Mouse (Mus musculus) midbrain, embryonic 11.5 days (tissue): ENCODE results near the gene Numbl. TPM values are rescaled to one million over a fixed set of nuclear protein-coding genes. Genes with fewer than 3 reads are reported as not detected.
"Not testable (repeated sequence)": the region's sequence is repeated elsewhere in the genome, so short reads cannot be mapped to it uniquely, and the experiment has no call there.

Source experiments
- ATAC-seq: fragments of 200-750 bp; cut with Nextera tagmentation; 2 replicates; pipeline ENCODE4 v1.8.0; 2017; ENCODE audit warnings: moderate TSS enrichment, moderate library complexity; ENCODE audit not compliant: low FRiP score
- DNase-seq: peaks from one replicate; pipeline ENCODE4 v3.0.0; 2015; ENCODE audit warnings: low spot score; ENCODE audit errors: missing footprints
- H3K27ac ChIP-seq: fragments of 300-500 bp; sonication (generic); 2 replicates; pipeline ENCODE4 v1.5.1; 2014; ENCODE audit warnings: low read depth, low read length
- H3K27me3 ChIP-seq: fragments of 300-500 bp; sonication (generic); 2 replicates; pipeline ENCODE4 v1.6.1; 2014; ENCODE audit warnings: mild to moderate bottlenecking, low read length, moderate library complexity, mixed read lengths; ENCODE audit not compliant: control insufficient read depth, insufficient read depth
- H3K36me3 ChIP-seq: fragments of 300-500 bp; sonication (generic); 2 replicates; pipeline ENCODE4 v1.6.1; 2014; ENCODE audit warnings: mild to moderate bottlenecking, low read length, moderate library complexity, mixed read lengths; ENCODE audit not compliant: control insufficient read depth, insufficient read depth
- H3K4me1 ChIP-seq: fragments of 300-500 bp; sonication (generic); 2 replicates; pipeline ENCODE4 v1.6.1; 2014; ENCODE audit warnings: low read length; ENCODE audit not compliant: control insufficient read depth, insufficient read depth
- H3K4me2 ChIP-seq: fragments of 300-500 bp; sonication (generic); 2 replicates; pipeline ENCODE4 v1.6.1; 2014; ENCODE audit warnings: mild to moderate bottlenecking, moderate library complexity
- H3K4me3 ChIP-seq: fragments of 300-500 bp; sonication (generic); 2 replicates; pipeline ENCODE4 v1.5.1; 2014; ENCODE audit warnings: low read depth, low read length
- H3K9ac ChIP-seq: fragments of 300-500 bp; sonication (generic); 2 replicates; pipeline ENCODE4 v1.6.1; 2014; ENCODE audit warnings: low read length
- H3K9me3 ChIP-seq: fragments of 300-500 bp; sonication (generic); 2 replicates; pipeline ENCODE4 v1.6.1; 2016; ENCODE audit warnings: low read length; ENCODE audit not compliant: control insufficient read depth
- WGBS: fragments of 180-500 bp; shearing (Covaris S2); extraction: QIAGEN DNeasy Blood & Tissue Kit; methylation state at CpG from one replicate; pipeline ENCODE4 v1.1.7; 2014; 5-methylcytosine and 5-hydroxymethylcytosine counted together
- polyA plus RNA-seq: library from polyadenylated mRNA; unstranded; fragments of >200 nt; fragmentation: Nextera tagmentation; extraction: Ambion mirVana; gene quantifications from 2 replicates; pipeline ENCODE4 v1.2.1, GENCODE M21; 2014

The Numbl gene
- polyA plus RNA-seq, 1 experiment from 2014 or later, result 16.9 TPM

DNA sequence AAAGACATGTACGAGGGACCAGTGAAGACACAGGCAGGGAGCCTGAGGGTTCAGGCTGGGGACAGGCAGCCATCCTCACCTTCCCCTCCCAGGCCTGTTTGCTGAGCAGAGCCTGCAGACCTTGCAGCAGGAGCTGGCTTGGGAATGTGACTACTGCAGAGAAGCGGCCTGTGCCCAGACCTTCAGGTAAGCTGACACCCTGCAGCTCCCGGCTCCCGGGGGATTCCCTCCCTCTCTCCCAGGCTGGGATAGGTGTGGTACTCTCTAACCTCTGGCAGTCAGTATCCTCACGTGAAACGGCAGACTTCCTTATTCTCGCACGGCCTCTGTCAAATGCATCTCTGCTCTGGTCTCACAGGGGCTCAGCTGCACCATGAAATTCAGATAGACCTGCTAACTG is 15.0 kb upstream of the Numbl start:
- no peak for DNase-seq
- H3K27ac ChIP-seq, result no peak overlapping the region
- WGBS, result 72% methylated on average over 8 of the region's 8 CpGs

DNA sequence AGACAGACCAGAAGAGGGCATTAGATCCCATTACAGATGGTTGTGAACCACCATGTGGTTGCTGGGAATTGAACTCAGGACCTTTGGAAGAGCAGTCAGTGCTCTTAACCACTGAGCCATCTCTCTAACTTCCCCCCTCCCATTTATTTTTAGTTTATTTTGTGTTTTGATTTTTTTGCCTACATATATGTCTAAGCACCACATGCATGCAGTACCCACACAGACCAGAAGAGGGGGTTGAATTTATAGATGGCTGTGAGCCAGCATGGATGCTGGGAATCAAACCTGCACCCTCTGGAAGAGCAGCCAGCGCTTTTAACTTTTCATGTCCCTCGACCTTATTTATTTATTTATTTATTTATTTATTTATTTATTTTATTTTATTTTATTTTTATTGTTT is 14.1 kb upstream of the Numbl start:
- not testable (repeated sequence) for ATAC-seq, H3K27me3 ChIP-seq, H3K9me3 ChIP-seq, H3K4me3 ChIP-seq, H3K27ac ChIP-seq, DNase-seq, H3K4me2 ChIP-seq, H3K9ac ChIP-seq, H3K36me3 ChIP-seq, H3K4me1 ChIP-seq
- WGBS, result 75% methylated on average over 2 of the region's 2 CpGs

More for the DNA sequence above, 15.0 kb upstream of the Numbl start:
- Histone ChIP-seq H3K9ac (no peak overlapping the region), H3K4me1 (no peaks in the 10 kb centered on the region), H3K36me3 (no peaks in the 10 kb centered on the region), H3K4me2 (no peak overlapping the region), H3K27me3 (no peaks in the 10 kb centered on the region), H3K9me3 (peaks cover 2% of the 10 kb centered on the region; the same call in 1 of the 2 replicates), H3K4me3 (no peak overlapping the region)
- ATAC-seq, result no peak

DNA sequence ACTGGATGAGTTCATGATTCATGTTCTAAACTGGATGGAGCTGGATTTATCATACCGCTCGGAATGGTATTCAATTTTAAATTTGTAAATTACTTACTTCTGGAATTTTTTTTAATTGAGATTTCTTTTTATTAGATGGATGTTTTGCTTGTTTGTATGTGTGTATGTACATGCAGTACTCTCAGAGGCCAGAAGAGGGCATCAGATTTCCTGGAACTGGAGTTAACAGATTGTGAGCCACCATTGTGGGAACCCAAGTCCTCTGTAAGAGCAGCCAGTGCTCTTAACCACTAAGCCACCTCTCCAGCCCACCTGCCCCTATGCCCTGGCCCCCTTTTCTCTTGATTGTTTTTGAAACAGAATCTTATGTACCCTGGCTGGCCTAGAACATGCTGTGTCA is 9.1 kb upstream of the Numbl start:
- Histone ChIP-seq H3K4me3 (no peak overlapping the region), H3K9ac (no peak overlapping the region), H3K9me3 (peaks cover 2% of the 10 kb centered on the region; the same call in 1 of the 2 replicates), H3K27me3 (no peaks in the 10 kb centered on the region), H3K27ac (no peak overlapping the region), H3K4me2 (no peak overlapping the region), H3K4me1 (no peaks in the 10 kb centered on the region), H3K36me3 (no peaks in the 10 kb centered on the region)
- ATAC-seq (no peak), DNase-seq (no peak)
- 84% methylated on average over 2 of the region's 2 CpGs for WGBS

DNA sequence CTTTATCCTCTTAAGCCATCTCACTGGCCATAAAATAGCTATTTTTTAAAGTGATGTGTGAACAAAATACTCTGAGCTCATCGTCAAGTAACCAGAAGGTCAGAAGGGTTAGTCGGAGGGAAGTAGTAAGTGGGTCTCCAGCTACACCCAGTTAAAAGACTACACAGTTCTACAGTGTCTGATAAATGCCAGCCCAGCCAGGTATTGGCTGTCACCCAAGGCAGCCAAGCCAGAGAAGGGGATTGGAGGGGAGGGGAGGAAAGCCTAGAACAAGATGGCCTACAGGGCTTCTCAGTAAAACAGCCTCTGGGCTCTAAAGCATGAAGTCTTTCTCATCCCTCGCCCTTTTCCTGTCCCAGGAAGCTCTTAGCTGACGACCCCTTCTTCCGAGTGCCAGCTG is 8.3 kb upstream of the Numbl start:
- no peak for ATAC-seq
- no peak overlapping the region for H3K4me2 ChIP-seq
- H3K27me3 ChIP-seq, result no peaks in the 10 kb centered on the region
- no peaks in the 10 kb centered on the region for H3K36me3 ChIP-seq
- no peak overlapping the region for H3K27ac ChIP-seq
- no peak overlapping the region for H3K9ac ChIP-seq
- no peak overlapping the region for H3K4me3 ChIP-seq
- no peak for DNase-seq
- peaks cover 2% of the 10 kb centered on the region; the same call in 1 of the 2 replicates for H3K9me3 ChIP-seq
- no peaks in the 10 kb centered on the region for H3K4me1 ChIP-seq
- 89% methylated on average over 5 of the region's 5 CpGs for WGBS

DNA sequence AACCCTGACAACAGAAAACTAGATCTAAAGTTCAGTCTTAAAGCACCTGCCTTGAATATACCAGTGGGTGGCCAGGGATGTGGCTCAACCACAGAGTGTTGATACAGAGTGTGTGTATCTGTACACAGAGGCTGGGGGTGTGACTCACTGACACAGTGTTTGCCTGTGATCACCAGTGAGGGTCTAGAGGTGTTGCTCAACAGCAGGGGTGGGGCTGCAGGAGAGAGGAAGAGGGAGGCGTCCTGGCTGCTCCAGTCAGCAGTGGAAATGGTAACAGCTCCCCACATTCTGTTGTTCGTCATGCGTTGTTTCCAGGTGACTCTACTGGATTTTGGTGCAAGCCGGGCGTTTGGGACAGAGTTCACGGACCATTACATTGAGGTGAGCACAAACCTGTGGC is 6.3 kb upstream of the Numbl start:
- no peaks in the 10 kb centered on the region for H3K36me3 ChIP-seq
- no peak overlapping the region for H3K9ac ChIP-seq
- H3K27ac ChIP-seq, result no peak overlapping the region
- no peak overlapping the region for H3K4me3 ChIP-seq
- DNase-seq (no peak), ATAC-seq (no peak)
- peaks cover 2% of the 10 kb centered on the region; the same call in 1 of the 2 replicates for H3K9me3 ChIP-seq
- H3K27me3 ChIP-seq, result no peaks in the 10 kb centered on the region
- WGBS, result 89% methylated on average over 6 of the region's 6 CpGs
- H3K4me2 ChIP-seq, result no peak overlapping the region
- no peaks in the 10 kb centered on the region for H3K4me1 ChIP-seq

DNA sequence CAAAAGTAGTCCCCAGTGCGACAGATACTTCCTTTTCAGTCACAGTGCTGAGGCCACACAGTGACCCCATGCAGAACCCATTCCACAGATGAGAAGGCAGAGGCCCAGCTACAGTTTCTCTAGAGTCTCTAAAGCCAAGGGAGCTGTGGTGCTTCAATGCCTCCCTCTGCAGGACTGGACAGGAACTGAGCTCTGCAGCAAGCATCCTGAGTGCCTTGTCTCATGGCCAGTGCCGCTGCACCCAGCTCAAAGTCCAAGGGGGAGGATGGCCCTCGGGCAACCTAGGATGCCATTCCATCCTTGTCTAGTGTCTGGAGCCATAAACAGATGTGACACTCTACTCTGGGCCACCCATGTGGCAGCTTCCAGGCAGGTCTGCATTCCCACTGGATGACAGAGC is 2.5 kb upstream of the Numbl start:
- ATAC-seq, result no peak
- Histone ChIP-seq H3K4me2 (no peak overlapping the region), H3K9me3 (no peaks in the 10 kb centered on the region), H3K4me1 (peaks cover 16% of the 10 kb centered on the region; the same call in 1 of the 2 replicates), H3K27ac (no peak overlapping the region), H3K9ac (no peak overlapping the region), H3K36me3 (no peaks in the 10 kb centered on the region), H3K4me3 (no peak overlapping the region), H3K27me3 (no peaks in the 10 kb centered on the region)
- WGBS, result 77% methylated on average over 3 of the region's 3 CpGs
- no peak for DNase-seq

DNA sequence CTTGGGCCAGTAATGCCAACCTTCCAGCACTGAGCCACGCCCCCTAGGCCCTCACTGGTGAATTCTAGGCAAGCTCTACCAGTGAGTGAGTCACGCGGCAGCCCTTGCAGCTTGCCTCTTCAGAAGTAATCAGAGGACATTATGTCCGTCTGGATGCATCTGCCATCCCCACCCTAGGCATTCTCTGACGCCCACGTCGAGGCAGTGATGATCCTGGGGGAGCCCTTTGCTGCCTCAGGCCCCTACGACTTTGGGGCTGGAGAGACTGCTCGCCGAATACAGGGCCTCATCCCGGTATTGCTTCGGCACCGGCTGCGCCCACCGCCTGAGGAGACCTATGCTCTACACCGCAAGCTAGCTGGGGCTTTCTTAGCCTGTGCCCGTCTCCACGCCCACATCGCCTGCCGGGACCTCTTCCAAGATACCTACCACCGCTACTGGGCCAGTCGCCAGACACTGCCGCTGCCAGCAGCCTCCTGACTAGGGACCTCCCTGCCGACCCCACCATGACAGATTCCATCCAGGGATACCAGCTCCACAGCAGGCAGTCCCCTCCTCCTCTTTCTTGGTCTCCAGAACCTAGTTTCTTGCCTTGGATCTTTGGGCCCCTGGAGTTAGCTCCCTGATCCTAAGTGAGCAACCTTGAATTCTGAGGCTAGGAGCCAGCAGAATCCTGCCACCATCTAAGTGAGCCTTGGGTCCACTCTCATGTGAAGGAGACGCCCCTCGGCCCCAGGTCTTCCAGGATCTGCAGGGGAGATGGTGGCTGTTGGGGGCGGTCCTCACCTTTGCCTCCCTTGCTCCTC is 984 bp upstream of the Numbl start:
- H3K27ac ChIP-seq, result peak overlapping the region; percentile 38
- H3K4me3 ChIP-seq, result peak overlapping the region; percentile 18
- no peaks in the 10 kb centered on the region for H3K27me3 ChIP-seq
- ATAC-seq, result no peak
- DNase-seq, result peak; percentile 89
- peak overlapping the region; percentile 86 for H3K4me2 ChIP-seq
- H3K36me3 ChIP-seq, result no peaks in the 10 kb centered on the region
- H3K9me3 ChIP-seq, result no peaks in the 10 kb centered on the region
- H3K9ac ChIP-seq, result peak overlapping the region; percentile 52; the same call in 1 of the 2 replicates
- WGBS, result 13% methylated on average over 26 of the region's 27 CpGs
- H3K4me1 ChIP-seq, result peaks cover 20% of the 10 kb centered on the region; the same call in 1 of the 2 replicates

DNA sequence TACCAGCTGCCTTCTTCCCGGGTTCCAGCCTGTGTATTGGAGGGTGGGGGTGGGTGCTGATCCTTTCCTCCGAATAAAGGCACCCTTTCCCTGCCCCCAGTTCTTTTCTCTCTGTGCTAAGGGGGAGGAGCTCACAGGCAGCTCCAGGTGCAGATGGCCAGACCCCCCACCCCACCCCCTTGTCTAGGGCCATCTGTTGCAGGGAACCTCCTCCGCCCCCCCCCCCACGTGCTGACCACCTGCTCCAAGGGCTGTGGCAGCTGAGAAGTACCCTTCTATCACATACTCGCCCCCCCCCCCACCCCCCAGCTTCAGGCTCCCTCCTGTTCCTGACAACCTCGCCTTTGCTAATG is 405 bp upstream of the Numbl start:
- 3% methylated on average over 5 of the region's 6 CpGs for WGBS
- Histone ChIP-seq H3K9me3 (no peaks in the 10 kb centered on the region), H3K27ac (peak overlapping the region; percentile 38), H3K36me3 (peaks cover 2% of the 10 kb centered on the region; the same call in 1 of the 2 replicates), H3K4me3 (peak overlapping the region; percentile 86), H3K4me2 (peak overlapping the region; percentile 86), H3K9ac (peak overlapping the region; percentile 52; the same call in 1 of the 2 replicates), H3K4me1 (peaks cover 20% of the 10 kb centered on the region; the same call in 1 of the 2 replicates), H3K27me3 (no peaks in the 10 kb centered on the region)
- DNase-seq, result peak; percentile 87
- peak; percentile 47 for ATAC-seq

DNA sequence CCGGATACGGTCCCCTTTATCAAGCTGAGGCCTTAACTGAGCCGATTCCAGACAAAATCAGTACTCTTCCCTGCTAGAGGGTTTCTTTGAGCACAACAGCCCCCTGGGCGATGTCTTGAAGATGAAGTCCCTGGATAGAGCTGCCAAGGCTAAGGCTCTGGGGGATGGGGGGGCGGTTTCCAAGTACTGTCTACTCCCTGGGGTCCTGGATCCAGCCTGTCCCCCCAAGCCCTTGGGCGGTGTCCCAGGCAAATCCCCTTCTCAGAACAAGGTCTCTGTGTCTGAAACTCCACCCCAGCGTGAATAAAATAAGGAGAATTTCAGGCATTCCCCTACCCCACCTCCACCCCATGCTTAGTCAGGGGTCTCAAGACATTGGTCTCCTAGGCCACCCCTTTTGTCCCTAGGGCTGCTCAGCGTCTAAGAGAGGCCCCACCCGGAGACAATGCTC is 1.1 kb downstream of the Numbl start:
- 0% methylated on average over 9 of the region's 9 CpGs for WGBS
- peak; percentile 94 for DNase-seq
- Histone ChIP-seq H3K4me3 (peak overlapping the region; percentile 86), H3K27ac (peak overlapping the region; percentile 75), H3K36me3 (peaks cover 2% of the 10 kb centered on the region), H3K4me2 (peak overlapping the region; percentile 86), H3K9ac (peak overlapping the region; percentile 89), H3K9me3 (no peaks in the 10 kb centered on the region), H3K4me1 (peaks cover 20% of the 10 kb centered on the region; the same call in 1 of the 2 replicates), H3K27me3 (no peaks in the 10 kb centered on the region)
- ATAC-seq, result peak; percentile 9; the same call in 1 of the 2 replicates
